Mouse (Mus musculus): ENCODE measurements at regions not wholly inside any gene's neighbourhood (a gene's known extent, or its start where the extent isn't known, plus 50 kb on each side); places are given as distances from the start of the nearest gene placed in this dataset.
"Not testable (repeated sequence)": the region's sequence is repeated elsewhere in the genome, so short reads cannot be mapped to it uniquely, and the experiment has no call there.

DNA sequence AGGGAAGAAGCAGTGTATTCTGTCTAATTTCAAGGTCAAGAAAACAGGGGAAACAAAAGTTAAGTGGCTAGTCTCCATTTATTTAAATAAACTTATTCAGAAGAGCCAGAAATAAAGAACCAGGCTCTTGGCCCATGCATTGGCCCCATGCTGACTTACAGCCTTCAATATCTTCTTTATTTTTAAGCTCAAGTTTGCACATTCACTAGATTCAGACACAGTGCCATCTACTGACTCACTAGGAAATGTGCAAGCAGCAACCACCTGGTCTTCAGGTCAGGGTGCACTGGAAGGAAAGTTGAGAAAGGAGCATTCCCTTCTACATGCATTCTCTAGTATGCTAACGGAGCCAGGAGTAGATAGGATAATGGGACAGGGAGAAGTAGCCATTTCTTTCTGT lies 289.7 kb downstream of the Casp12 start:
- ATAC-seq = peak; percentile 76; the same call in 1 of the 2 replicates
- H3K27me3 ChIP-seq (ENCODE audit: control insufficient read depth, insufficient read depth, low read depth, low read length) = no peaks in the 10 kb centered on the region
- WGBS = 24% methylated on average over 1 of the region's 1 CpGs

DNA sequence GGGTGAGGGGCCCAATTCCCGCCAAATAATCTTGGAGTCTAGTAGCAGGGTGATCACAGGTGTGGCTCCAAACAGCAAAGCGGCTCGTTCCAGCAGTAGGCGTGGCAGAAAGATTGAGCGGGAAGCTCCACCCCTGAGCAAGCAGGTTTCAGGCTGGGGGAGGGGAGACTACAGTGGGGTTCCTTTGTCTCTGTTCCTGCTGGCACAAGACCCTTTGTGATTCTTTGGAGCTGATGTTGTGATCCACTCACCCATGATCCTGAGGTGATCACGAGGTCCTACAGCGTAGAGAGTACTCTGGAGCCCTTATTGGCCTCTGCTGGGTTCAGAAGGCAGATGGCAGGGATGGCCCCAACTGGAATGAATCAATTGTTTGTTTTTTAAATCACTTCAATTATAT lies 318.7 kb downstream of the Casp12 start:
- H3K9ac ChIP-seq (ENCODE audit: low read depth, low read length) = no peak overlapping the region
- no peak for ATAC-seq
- H3K4me1 ChIP-seq (ENCODE audit: control insufficient read depth, insufficient read depth, low read length) = no peaks in the 10 kb centered on the region
- no peak overlapping the region for H3K4me3 ChIP-seq (ENCODE audit: low read depth, low read length)
- WGBS = 82% methylated on average over 7 of the region's 7 CpGs
- H3K36me3 ChIP-seq (ENCODE audit: control insufficient read depth, insufficient read depth, low read length) = no peaks in the 10 kb centered on the region
- no peak overlapping the region for H3K4me2 ChIP-seq (ENCODE audit: low read length)
- peaks cover under 1% of the 10 kb centered on the region; the same call in 1 of the 2 replicates for H3K9me3 ChIP-seq (replicated peaks; ENCODE audit: control insufficient read depth, low read length, poor library complexity, severe bottlenecking)
- no peaks in the 10 kb centered on the region for H3K27me3 ChIP-seq (ENCODE audit: control insufficient read depth, insufficient read depth, low read depth, low read length)
- no peak overlapping the region for H3K27ac ChIP-seq (ENCODE audit: low read length)

More for the DNA sequence above, 289.7 kb downstream of the Casp12 start:
- Histone ChIP-seq H3K9ac (ENCODE audit: low read depth, low read length) (no peak overlapping the region), H3K4me3 (ENCODE audit: low read depth, low read length) (no peak overlapping the region), H3K27ac (ENCODE audit: low read length) (no peak overlapping the region), H3K9me3 (replicated peaks; ENCODE audit: control insufficient read depth, low read length, poor library complexity, severe bottlenecking) (no peaks in the 10 kb centered on the region), H3K36me3 (ENCODE audit: control insufficient read depth, insufficient read depth, low read length) (no peaks in the 10 kb centered on the region), H3K4me2 (ENCODE audit: low read length) (no peak overlapping the region), H3K4me1 (ENCODE audit: control insufficient read depth, insufficient read depth, low read length) (no peaks in the 10 kb centered on the region)

DNA sequence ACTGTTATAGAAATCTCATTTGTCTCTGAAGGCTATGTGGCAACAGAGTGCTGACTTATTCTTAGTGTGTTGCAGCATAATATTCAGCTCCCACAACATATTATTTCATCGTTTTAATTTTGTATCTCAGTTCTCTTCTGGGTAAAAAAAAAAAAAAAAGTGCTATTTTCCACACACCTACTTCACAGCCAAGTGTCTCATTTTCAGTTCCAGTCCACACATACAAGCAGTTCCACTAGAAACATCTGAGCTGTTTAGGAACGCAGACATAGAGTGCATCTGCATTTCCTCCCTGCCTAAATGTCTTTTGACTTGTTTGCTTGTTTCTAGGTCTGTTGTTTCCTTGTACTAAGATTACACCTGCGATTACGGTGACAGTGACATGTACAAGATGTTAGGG lies 328.3 kb downstream of the Casp12 start:
- Histone ChIP-seq H3K4me2 (ENCODE audit: low read length) (no peak overlapping the region), H3K4me1 (ENCODE audit: control insufficient read depth, insufficient read depth, low read length) (no peaks in the 10 kb centered on the region), H3K36me3 (ENCODE audit: control insufficient read depth, insufficient read depth, low read length) (no peaks in the 10 kb centered on the region), H3K9me3 (replicated peaks; ENCODE audit: control insufficient read depth, low read length, poor library complexity, severe bottlenecking) (no peaks in the 10 kb centered on the region), H3K27me3 (ENCODE audit: control insufficient read depth, insufficient read depth, low read depth, low read length) (no peaks in the 10 kb centered on the region), H3K4me3 (ENCODE audit: low read depth, low read length) (no peak overlapping the region), H3K9ac (ENCODE audit: low read depth, low read length) (no peak overlapping the region), H3K27ac (ENCODE audit: low read length) (no peak overlapping the region)
- ATAC-seq = no peak
- WGBS = 89% methylated on average over 4 of the region's 4 CpGs

DNA sequence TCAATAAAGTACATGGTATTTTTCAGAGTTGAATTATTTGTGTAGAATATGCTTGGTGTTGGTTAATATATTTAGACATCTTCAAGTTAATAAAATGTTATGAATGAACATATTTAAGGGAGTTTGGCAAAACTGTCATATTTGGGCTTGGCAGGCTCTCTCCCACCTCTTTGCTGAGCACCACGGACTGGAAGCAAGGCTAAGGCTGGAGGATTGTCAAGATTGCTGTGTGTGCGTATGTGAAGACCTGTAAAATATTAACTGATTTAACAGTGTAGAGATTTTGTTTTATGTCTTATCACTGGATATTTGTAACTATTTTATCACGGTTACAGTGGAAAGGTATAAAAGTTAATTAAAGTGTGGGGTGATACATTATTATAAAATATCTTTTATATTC lies 363.3 kb downstream of the Casp12 start:
- H3K4me2 ChIP-seq (ENCODE audit: low read length) = no peak overlapping the region
- WGBS = 86% methylated on average over 3 of the region's 3 CpGs

DNA sequence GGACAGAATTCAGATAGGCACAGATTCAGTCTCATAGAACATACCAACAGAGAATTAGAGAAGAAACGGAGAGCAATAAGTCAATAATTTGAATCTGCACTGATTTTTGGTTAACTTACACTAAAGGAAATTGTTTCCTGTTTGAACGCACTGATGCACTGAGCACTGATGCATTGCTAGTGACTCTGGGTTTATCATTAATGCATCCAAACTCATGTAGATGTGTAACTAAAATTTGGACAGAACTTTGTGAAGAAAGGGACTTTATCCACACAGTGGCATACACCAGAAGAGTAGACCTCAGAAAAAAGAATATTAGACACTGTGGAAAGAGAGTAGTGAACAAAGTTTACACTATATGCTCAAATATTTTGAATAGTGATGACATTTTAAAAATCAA lies 364.2 kb downstream of the Casp12 start:
- 84% methylated on average over 2 of the region's 2 CpGs for WGBS
- no peak for ATAC-seq

More for the DNA sequence above, 363.3 kb downstream of the Casp12 start:
- no peak overlapping the region for H3K4me3 ChIP-seq (ENCODE audit: low read depth, low read length)
- H3K27ac ChIP-seq (ENCODE audit: low read length) = no peak overlapping the region
- H3K27me3 ChIP-seq (ENCODE audit: control insufficient read depth, insufficient read depth, low read depth, low read length) = no peaks in the 10 kb centered on the region
- no peaks in the 10 kb centered on the region for H3K4me1 ChIP-seq (ENCODE audit: control insufficient read depth, insufficient read depth, low read length)
- H3K9me3 ChIP-seq (replicated peaks; ENCODE audit: control insufficient read depth, low read length, poor library complexity, severe bottlenecking) = no peaks in the 10 kb centered on the region
- ATAC-seq = no peak
- H3K36me3 ChIP-seq (ENCODE audit: control insufficient read depth, insufficient read depth, low read length) = no peaks in the 10 kb centered on the region
- H3K9ac ChIP-seq (ENCODE audit: low read depth, low read length) = no peak overlapping the region

DNA sequence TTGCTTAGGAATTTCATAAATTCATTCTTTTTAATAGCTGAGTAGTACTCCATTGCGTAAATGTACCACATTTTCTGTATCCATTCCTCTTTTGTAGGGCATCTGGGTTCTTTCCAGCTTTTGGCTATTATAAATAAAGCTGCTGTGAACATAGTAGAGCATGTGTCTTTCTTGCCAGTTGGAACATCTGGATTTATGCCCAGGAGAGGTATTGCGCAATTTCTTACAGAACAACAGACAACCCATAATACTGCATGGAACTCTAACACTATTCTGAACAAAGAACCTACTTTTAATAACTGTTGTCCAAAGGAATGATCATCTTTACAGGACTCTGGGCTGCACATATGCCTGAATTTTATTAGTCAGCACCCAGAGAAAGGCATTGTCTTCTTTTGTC lies 373.4 kb downstream of the Casp12 start:
- WGBS = 95% methylated on average over 2 of the region's 2 CpGs
- ATAC-seq; H3K9ac ChIP-seq (ENCODE audit: low read depth, low read length); H3K27ac ChIP-seq (ENCODE audit: low read length); H3K27me3 ChIP-seq (ENCODE audit: control insufficient read depth, insufficient read depth, low read depth, low read length); H3K36me3 ChIP-seq (ENCODE audit: control insufficient read depth, insufficient read depth, low read length); H3K4me1 ChIP-seq (ENCODE audit: control insufficient read depth, insufficient read depth, low read length); H3K4me2 ChIP-seq (ENCODE audit: low read length); H3K9me3 ChIP-seq (replicated peaks; ENCODE audit: control insufficient read depth, low read length, poor library complexity, severe bottlenecking); H3K4me3 ChIP-seq (ENCODE audit: low read depth, low read length): not testable (repeated sequence)

More for the DNA sequence above, 364.2 kb downstream of the Casp12 start:
- Histone ChIP-seq H3K9me3 (replicated peaks; ENCODE audit: control insufficient read depth, low read length, poor library complexity, severe bottlenecking) (no peaks in the 10 kb centered on the region), H3K4me1 (ENCODE audit: control insufficient read depth, insufficient read depth, low read length) (no peaks in the 10 kb centered on the region), H3K4me2 (ENCODE audit: low read length) (no peak overlapping the region), H3K27ac (ENCODE audit: low read length) (no peak overlapping the region), H3K9ac (ENCODE audit: low read depth, low read length) (no peak overlapping the region), H3K36me3 (ENCODE audit: control insufficient read depth, insufficient read depth, low read length) (no peaks in the 10 kb centered on the region), H3K4me3 (ENCODE audit: low read depth, low read length) (no peak overlapping the region), H3K27me3 (ENCODE audit: control insufficient read depth, insufficient read depth, low read depth, low read length) (no peaks in the 10 kb centered on the region)

DNA sequence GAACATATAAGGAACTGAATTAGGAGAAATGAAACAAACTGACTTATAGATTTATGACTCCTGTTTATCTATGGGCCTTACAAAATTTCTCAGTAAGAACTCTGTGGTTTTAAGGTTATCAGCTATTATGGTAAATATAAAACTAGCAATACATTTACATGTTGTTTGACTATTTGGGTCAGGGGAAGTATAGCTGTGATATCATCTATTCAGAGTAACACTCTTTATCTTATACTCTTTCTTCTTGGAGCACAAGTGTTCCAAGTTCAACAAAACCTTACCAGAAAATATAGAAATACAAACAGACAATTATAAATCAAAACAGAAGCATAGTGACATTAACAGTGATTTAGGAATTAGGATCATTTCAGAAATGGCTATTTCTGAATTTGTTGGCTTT lies 383.6 kb downstream of the Casp12 start:
- no peaks in the 10 kb centered on the region for H3K36me3 ChIP-seq (ENCODE audit: control insufficient read depth, insufficient read depth, low read length)
- no peaks in the 10 kb centered on the region for H3K27me3 ChIP-seq (ENCODE audit: control insufficient read depth, insufficient read depth, low read depth, low read length)
- ATAC-seq = no peak
- no peaks in the 10 kb centered on the region for H3K9me3 ChIP-seq (replicated peaks; ENCODE audit: control insufficient read depth, low read length, poor library complexity, severe bottlenecking)
- H3K4me3 ChIP-seq (ENCODE audit: low read depth, low read length) = no peak overlapping the region
- no peak overlapping the region for H3K4me2 ChIP-seq (ENCODE audit: low read length)
- no peaks in the 10 kb centered on the region for H3K4me1 ChIP-seq (ENCODE audit: control insufficient read depth, insufficient read depth, low read length)
- no peak overlapping the region for H3K9ac ChIP-seq (ENCODE audit: low read depth, low read length)
- H3K27ac ChIP-seq (ENCODE audit: low read length) = no peak overlapping the region

DNA sequence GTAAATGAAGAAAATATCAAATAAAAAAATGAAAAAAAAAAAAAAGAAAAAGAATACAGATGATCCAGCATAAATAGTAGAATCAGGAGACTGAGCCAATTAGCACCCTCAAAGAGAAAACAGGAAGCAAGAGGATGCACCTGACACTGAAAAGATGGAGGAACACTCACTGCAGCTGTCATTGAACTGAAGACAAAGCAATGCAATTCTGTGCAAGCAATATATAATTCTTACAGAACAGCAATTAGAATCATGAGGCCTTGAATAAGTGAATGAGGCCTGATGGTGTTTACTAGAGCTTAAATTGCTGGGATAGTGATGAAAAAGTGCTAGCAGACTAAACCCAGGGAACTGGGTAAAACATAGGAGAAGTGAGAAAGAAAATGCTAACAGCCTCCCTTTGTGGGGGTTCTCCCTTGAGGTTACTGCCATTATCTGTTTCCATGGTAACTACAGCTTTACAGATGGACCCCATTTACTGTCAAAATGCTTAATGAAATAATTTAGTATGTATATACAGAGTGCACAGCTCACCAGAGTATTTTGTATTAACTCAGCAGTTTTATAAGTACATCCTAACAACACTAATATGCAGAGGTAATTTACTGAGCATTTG lies 407.6 kb downstream of the Casp12 start:
- no peak overlapping the region for H3K9ac ChIP-seq (ENCODE audit: low read depth, low read length)
- ATAC-seq = peak; percentile 83
- 0 out of 2 replicates have a peak overlapping the region, but pooled peaks have one; percentile 53 for H3K27ac ChIP-seq (ENCODE audit: low read length)
- H3K4me1 ChIP-seq (ENCODE audit: control insufficient read depth, insufficient read depth, low read length) = peaks cover 4% of the 10 kb centered on the region
- H3K27me3 ChIP-seq (ENCODE audit: control insufficient read depth, insufficient read depth, low read depth, low read length) = no peaks in the 10 kb centered on the region
- no peak overlapping the region for H3K4me3 ChIP-seq (ENCODE audit: low read depth, low read length)
- no peaks in the 10 kb centered on the region for H3K9me3 ChIP-seq (replicated peaks; ENCODE audit: control insufficient read depth, low read length, poor library complexity, severe bottlenecking)
- H3K4me2 ChIP-seq (ENCODE audit: low read length) = no peak overlapping the region
- H3K36me3 ChIP-seq (ENCODE audit: control insufficient read depth, insufficient read depth, low read length) = no peaks in the 10 kb centered on the region

GRCm38 (mm10) chr9:5753785-5754184 lies 408.6 kb downstream of the Casp12 start:
- 43% methylated on average over 3 of the region's 3 CpGs for WGBS
- peak; percentile 82 for ATAC-seq
- no peaks in the 10 kb centered on the region for H3K27me3 ChIP-seq (ENCODE audit: control insufficient read depth, insufficient read depth, low read depth, low read length)
- H3K27ac ChIP-seq (ENCODE audit: low read length) = 0 out of 2 replicates have a peak overlapping the region, but pooled peaks have one; percentile 7
- H3K9ac ChIP-seq (ENCODE audit: low read depth, low read length) = no peak overlapping the region
- H3K4me3 ChIP-seq (ENCODE audit: low read depth, low read length) = no peak overlapping the region
- H3K4me1 ChIP-seq (ENCODE audit: control insufficient read depth, insufficient read depth, low read length) = peaks cover 4% of the 10 kb centered on the region
- H3K9me3 ChIP-seq (replicated peaks; ENCODE audit: control insufficient read depth, low read length, poor library complexity, severe bottlenecking) = no peaks in the 10 kb centered on the region
- H3K4me2 ChIP-seq (ENCODE audit: low read length) = no peak overlapping the region
- H3K36me3 ChIP-seq (ENCODE audit: control insufficient read depth, insufficient read depth, low read length) = no peaks in the 10 kb centered on the region
